Mouse (Mus musculus): ENCODE data around the gene Atp5g3.

- no peak for TF ChIP-seq CTCF (IDR thresholded peaks at IDR 0.05; ENCODE audit: low read depth, low read length)
- TF ChIP-seq POLR2A (IDR thresholded peaks at IDR 0.05; ENCODE audit: insufficient read depth, low read length), result no peak
Observed at GRCm38 (mm10) chr2:73909116-73909515, 2.0 kb downstream of the Atp5g3 start.
